Mouse (Mus musculus) layer of hippocampus, adult 9-11 months (tissue): Measurements from ENCODE around the gene Slc25a3.

ENCODE experiments used
- DNase-seq: peaks from one replicate; pipeline ENCODE4 v3.0.0; 2022

Gene Slc25a3

DNA sequence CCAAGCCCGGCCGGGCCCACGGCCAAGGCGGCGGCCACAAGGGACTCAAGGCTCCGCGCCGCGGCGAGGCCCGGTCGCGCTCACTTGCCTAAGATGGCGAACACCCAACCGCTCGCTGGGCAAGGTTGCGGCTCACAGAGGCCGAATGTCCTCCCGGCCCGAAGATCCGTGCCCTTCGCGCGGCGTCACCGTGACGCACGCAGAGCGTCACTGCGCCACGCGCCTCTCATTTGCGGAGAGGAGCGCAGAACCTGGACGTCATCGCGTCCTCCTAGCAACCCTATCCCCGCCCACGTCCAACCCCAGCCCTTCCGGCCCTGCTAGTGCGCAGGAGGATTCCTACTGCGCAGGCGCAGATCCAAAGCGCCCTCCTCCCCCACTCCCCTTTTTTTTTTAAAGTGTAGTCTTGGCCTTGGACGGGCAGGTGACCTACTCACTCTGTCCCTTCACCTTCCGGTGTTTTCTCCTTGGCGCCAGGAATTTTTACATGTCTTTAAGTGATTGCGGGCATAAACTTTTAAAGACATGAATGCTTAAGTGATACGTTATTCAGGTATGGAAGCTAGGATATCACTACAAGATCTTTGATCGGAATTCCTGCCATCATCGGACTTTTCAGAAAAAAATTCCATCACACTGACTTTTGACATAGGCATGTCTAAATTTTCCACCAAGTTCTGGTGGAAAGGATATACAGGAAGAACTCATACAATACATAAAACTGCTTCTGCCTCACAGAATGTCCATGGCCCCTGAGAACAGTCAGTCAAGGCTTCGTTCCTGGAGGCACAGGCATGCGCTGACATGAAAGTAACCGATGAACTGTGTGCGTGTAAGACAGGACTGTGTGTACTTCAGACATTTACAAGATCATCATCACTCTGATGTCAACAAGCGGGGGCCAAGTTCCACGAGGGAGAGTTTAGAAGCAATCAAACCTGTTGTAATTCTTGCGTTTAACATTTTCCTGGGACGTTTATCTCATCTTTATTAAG is at the start of gene Slc25a3:
Gene Slc25a3, minus strand, starts transcription at position 232 of the 995 bp plus-strand sequence.
- peak; percentile 99 for DNase-seq

DNA sequence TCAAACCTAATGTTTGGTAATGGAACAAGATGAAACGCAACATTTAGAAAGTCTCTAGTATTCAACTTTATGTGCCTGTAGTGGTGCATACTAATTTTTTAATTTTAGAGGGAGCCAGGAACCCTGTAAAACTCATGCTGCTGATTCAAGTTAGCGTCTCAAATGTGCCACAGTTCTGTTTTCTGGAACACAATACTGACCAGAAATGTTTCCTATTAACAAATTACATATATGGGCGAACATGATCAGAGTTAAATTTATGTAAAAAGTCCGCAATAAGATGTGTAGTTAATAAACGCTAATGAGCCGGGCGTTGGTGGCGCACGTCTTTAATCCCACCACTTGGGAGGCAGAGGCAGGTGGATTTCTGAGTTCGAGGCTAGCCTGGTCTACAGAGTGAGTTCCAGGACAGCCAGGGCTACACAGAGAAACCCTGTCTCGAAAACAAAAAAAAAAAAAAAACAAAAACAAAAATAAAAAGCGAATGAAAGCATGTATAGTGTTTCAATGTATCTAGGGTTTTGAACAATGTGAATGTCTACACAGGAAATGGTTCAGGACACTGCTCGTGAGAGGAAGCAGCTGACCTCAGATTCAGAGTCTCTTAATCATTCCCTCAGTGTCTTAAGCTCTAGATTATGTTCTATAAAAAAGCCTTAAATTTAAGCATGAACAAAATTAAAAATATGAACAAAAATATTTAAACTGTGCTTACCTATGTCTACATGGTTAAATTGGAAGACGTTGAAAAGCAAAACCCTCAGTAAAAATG is 48.7 kb upstream of the Slc25a3 start:
- DNase-seq = no peak

DNA sequence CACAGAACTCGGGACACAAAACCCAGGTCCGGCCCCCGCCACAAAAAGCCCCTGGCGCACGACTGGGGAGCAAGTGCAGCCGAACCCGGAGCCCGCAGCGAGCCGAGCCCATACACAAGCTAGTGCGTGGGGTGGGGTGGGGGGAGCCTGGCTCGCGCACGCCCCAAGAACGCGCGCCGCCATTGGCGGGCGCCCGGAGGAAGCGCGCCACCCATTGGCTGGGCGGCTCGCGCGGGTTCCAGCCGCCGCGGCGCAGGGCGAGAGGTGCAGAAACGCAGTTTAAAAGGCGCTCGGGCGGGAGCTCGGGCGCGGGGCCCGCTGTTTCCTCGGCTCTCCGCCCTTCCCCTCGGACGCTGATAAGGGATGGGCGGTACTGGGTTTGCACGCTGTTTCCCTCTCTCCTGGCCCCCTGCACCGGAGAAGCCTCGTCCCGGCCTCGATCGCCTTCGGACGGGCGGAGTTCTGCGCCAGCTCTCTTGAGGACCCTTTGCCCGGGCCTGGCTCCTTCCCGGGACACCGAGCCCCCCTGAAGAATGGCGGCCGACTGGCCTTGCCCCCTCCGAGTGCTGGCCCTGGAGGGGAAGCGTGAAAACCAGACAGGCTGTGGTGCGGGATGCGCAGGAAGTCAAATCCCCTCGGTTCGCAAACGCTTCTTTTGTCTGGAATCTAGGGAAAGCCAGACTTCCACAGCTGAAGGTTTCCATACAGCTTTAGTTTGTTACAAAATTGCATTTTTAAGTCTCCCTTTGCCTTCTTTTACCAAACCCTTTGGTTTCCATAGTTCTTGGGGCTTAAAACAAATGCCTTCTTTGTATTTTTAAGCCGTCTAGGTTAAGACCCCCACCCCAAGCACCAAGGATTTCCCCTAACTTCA is 47.8 kb upstream of the Slc25a3 start:
- peak; percentile 93 for DNase-seq

DNA sequence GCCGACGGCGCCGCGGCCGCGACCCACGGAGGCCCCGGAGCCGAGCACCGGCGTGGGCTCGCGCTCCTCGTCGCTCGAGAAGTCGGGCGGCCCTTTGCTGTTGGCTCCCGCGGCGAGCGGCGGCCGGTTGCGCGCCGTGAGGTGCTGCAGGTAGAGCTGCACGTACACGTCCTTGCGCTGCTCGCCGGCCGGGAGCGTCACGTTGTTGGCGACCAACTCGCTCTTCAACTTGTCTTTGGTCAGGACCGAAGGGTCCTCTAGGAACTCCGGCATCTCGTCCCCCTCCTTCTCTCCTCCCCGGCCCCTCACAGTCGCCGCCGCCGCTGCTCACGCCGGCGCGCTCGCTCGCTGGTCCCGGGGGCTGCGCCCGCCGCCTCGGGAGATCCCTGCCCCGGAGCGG is 47.2 kb upstream of the Slc25a3 start:
- DNase-seq = no peak

DNA sequence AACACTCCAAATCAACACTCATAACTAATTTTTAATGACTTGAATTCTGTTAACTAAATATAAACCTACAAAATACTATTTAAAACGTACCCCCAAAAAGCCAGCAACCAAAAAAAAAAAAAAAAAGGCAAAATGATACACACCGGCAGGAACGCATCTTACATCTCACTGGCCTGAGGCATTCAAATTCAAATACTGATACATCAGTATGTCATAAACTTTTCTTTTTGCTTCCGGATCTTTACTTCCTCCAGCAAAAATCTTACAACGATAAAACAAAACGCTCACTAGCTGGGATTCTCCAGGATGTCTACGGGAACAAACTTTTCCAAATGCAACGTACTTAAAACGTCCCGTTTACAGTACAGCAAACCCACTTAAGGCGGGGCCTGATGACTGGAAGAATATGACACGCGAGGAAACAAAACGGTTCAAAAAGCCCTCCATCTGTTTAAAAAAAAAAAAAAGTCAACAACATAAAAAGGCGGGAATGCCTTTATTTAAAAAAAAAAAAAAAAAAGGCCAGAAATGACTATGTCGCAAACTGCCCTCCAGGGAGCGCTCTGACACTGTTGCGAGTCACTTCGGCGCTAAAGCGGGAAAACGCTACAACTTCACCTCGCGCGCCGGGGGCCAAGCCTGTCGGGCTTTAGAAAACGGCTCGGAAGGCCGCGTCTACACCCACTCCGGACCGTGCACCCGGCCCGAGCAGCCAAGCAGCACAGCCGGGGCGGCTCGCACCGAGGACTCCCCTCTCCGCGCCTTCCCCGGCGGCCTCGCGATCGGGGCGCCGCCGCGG is 46.5 kb upstream of the Slc25a3 start:
- peak; percentile 67 for DNase-seq

DNA sequence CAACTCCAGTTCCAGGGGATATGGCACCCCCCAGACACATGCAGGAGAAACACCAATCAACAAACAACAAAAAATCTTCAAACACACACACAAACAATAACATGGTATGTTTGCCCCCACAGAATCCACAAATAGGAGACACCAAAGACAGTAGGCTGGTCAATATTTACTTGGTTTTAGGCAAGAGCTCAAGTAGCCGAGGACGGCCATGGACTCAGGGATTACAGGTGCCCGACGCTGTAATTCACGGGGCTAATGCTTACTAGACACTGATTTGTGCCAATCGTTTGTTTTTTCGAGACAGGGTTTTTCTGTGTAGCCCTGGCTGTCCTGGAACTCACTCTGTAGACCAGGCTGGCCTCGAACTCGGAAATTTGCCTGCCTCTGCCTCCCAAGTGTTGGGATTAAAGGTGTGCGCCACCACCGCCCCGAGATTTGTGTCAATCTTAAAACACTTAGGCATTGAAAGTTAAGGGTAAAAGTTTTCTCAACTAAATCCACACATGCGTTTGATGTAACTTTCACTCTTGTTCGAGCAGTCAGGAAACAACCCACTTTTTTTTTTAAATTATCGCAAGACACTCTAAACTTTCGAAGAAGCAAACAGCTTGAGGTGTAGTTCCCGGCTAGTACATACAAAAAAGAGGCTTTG is 45.7 kb upstream of the Slc25a3 start:
- DNase-seq = no peak

DNA sequence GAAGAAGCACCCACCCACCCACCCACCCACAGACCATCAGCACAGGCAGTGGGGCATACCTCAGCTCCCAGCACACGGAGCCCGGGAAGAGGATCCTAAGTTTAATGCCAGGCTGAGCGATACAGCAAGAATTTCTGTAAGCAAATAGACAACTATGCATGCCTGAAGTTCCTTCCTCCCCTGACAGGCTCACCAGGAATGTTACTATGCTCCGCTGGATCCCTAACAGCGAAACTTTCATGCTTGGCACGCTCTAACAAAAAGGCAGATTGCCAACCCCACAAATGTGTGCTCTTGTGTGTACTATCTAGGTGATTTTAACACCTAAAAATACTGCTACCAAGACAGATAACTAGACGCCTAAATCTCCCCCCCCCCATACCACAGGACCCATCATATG is 43.5 kb upstream of the Slc25a3 start:
- DNase-seq = no peak

DNA sequence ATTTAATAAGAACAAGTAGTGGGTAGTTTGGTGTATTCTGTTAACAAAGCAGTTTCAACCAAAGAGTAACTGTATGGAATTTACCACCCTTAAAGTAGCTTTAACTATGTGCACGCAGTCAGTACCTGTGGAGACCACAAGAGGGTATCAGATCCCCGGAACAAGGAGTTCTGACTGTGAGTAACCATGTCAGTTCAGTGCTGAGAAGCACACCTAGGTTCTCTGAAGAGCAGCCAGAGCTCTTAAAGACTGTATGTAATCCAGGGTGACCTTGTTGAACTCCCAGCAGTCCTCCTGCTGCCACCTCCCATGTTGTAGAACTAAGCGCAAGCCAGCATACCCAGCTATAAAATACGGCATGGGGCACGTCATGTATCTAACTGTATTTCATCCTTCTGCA is 43.0 kb upstream of the Slc25a3 start:
- DNase-seq = no peak

DNA sequence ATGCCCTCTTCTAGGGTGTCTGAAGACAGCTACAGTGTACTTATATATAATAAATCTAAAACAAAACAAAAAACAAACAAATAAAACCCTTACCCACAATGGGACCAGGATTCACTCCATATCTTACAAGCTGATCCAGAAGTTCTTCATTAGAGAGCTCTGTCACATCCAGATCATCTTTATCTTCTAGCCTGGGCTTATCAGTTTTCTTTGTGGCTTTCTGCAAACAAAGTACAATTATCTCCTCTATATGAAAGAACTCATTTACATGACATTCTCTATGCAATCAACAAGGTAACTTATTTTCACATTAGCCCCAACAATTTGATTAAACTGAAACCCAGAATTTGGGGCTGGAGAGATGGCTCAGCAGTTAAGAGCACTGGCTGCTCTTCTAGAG is 42.0 kb upstream of the Slc25a3 start:
- no peak for DNase-seq

DNA sequence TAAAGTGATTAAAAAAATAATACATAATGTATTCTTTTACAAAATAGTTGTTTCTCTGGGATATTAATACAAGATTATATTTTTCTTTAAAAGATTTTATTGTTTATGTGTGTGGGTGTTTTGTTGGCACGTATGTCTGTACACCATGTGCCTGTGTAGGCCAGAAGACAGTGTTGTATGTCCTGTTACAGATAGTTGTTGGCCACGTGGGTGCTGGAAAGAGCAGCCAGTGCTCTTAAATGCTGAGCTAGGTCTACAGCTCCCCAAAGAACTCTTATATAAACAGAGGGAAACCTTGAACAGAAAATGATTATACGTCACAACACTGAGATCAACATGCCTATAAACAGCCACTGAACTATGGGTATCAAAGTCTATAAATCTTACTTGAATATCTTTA is 40.6 kb upstream of the Slc25a3 start:
- no peak for DNase-seq

DNA sequence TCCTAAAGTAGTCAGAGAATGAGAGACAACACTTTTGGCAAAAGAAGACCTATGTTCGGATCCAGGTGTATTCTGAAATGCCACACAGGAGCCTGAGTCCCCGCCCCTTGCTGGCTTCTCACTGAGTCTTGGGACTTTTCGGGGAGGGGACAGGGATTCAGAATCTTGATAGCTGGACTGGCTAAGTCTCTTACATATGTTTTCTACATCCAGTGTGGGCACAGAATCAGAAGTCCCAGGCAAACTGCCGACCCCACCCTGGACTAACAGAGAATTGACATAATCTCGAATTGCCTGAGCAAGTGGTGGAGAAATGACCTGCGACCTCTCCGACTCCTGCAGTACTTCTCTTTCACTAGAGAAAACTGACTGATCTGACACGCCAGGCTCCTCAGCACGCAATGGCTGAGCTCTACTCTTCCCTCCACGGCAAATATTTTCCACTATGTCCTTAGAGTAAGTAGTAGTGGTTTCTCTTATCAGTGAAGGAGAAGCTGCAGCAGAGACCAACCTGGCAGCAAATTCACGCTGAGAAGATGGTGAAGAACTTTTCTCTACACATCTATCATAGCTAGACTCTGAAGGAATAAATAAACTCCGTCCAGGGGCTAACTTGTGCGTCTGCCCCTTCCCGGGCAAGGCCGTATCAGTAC is 38.8 kb upstream of the Slc25a3 start:
- DNase-seq = no peak

DNA sequence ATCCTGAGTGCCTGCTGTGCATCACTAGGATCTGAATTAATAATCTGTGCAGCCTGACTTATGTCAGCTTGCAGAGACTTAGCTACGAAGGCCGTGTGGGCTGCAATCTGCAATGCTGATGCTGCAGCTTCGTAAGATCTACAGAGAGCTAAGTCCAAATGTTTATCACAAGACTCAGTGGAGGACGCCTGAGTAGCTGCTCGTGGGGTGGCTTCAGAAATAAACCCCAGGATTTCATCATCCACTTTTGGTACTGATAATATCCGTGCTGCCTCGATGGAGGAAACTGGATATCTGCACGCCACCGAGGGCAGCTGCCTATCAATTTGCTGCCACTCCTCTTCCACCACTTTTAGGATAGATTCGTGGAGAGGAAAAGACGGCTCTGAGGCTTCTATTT is 38.2 kb upstream of the Slc25a3 start:
- peak; percentile 42 for DNase-seq

DNA sequence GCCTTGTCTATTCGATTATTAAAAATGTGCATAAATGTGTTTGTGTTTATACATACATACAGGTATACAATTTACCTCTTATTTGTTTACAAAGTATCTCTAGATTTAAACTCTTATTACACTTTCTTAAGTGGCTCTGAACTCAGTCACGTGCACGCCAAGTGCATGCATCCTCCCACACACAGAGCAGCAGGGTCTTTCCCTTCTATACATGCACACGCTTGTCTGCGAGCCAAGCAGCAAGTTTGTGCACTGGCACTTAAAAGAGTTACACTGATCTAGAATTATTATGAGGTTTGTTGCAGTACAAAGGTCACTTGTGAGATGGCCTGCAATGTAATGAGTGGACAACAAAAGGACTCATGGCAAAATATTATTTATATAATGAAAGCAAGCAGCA is 37.1 kb upstream of the Slc25a3 start:
- DNase-seq = no peak

DNA sequence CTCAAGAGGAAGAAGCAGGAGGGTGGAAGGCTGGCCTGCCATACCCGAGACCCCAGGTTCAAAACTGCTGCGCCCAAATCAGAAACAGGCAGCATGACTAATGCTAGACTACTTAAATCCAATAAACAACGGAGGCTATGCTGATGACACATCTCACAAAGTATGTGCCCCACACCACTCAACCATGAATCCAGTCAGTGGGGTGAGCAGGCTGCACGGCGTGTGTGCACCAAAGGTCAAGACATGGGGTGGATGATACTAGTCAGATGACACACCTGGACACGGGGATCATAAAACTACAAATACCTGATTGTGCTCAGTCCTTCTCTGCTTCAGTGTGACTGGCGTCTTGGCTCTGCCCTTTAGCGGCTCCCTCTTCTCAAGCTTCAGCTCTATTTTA is 34.6 kb upstream of the Slc25a3 start:
- DNase-seq = no peak

DNA sequence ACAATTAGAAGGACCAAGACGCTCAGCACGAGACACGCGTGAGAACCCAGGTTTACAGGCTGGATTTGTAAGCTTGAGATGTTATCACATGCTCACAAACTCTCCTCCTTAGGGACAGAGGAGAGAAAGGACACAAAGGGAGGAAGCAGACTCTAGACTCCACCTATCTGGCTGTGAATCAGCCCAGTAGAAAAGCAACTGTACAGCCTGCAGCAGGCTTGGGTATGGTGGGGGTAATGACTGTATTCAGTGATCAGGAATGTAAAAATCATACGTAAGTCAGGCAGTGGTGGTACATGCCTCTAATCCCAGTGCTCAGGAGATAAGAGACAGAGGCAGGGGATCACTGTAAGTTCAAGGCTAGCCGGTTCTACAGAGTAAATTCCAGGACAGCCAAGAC is 32.5 kb upstream of the Slc25a3 start:
- DNase-seq = no peak

DNA sequence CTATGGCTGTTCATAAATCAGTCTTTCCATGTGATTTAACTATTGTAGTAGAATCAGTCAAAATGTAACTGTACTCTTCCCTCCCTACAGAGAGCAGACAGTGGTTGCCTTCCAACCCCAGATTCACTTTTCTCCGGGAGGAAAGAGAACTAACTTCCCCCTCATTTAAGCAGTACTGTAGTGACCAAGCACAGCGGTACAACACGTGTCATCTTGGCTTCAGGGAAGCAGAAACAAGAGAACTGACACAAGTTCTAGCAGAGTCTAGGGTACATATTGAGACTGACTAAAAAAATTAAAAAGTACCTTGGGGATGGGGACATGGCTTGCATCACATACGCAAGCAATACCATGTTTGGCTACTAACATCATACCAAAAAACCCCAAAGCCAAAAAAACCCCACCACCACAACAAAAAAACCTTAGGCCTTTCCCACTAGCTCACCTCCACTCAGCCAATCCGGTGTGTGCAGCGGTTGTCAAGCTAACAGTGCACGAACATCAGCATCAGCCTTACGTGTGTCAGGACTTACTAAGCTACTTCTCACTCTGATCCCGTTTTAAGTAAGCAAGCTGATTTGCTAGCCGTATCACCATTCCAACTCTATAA is 30.1 kb upstream of the Slc25a3 start:
- DNase-seq = no peak

DNA sequence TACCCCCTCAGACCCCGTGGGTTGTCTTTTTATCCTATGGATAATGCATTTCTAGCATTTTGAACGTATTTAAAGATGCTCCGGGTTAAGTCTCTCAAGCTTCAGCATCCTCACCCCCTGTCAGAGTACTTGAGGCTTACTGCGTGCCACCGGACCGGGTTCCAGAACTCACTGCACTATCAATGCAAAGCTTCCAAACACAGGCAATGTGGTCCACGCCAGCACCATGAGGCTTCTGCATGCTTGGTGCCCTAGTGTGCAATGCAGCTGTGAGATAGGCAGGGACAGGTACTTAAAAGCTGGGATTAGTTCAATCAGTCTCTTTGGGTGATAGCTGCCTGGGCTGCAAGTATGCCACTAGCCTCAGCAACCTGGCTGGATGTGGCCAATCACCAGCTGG is 21.6 kb upstream of the Slc25a3 start:
- no peak for DNase-seq

DNA sequence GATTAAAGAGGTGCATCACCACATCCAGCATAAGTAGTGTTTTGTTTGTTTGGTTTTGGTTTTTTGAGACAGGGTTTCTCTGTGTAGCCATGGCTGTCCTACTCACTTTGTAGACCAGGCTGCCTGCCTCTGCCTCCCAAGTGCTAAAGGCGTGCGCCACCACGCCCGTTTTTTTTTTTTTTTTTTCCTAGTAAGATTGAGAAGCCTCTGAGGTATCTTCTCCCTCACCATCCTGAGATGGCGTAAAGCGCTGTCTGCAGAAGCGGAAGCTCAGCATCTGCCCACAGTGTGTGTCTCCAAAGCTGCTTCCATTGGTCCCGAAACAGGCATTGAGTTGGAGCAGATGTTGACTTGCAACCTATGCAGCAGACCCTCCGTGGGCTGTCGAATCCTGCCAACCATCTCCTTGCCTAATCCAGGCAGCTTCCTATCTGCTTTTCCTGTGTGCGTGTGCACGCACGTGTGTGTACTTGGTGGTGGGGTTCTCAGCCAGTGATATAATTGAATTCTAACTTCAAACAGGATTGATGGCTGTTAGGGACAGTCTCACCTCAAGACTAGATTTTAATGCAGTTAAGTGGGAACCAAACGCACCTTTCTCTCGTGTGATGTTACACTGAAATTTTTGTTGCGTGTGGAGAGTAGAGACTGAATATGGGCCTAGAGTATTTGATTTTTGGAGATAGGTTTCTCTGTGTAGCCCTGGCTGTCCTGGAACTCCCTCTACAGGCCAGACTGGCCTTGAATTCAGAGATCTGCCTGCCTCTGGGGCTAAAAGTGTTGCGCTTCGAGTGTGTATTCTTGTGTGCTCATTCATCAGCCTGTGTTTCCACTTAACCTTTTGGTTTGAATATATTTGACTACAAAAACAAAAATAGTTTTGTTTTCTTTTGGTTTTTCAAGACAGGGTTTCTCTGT is 19.7 kb upstream of the Slc25a3 start:
- no peak for DNase-seq

DNA sequence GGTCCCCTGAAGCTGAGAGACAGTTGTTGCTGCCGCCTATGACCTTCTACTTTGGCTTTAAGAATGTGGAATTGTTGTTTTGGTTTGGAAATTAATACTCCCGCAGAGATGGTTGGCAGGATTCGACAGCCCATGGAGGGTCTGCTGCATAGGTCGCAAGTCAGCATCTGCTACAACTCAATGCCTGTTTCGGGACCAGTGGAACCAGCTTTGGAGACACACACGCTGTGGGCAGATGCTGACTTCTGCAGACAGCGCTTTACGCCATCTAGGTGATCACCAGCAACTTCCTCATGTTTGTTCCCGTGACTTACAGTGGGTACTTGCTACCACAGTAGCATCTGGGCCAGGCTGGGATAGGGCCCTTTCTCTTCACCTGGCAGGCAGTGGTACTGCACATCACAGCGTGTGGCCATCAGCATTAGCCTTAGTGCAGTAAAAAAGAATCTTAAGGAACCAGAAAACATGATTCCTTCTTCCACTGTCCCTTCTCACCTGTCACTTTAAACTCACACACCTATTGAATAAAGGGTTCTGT is 18.9 kb upstream of the Slc25a3 start:
- no peak for DNase-seq
